Mouse (Mus musculus): ENCODE measurements around the gene 4930512M02Rik.
A peak's percentile ranks its signal among the peaks of the same experiment; 100 is the strongest.

- TF ChIP-seq CTCF (IDR thresholded peaks at IDR 0.05; ENCODE audit: low read depth, low read length) (no peak), POLR2AphosphoS5 (IDR thresholded peaks at IDR 0.05; ENCODE audit: insufficient replicate concordance, low read depth, low read length) (no peak), GATA1 (IDR thresholded peaks at IDR 0.05; ENCODE audit: borderline replicate concordance, low read length) (no peak), TAL1 (conservative IDR thresholded peaks at IDR 0.05; ENCODE audit: low read depth, low read length) (peak; percentile 27; the same call in 1 of the 2 replicates), GATA2 (IDR thresholded peaks at IDR 0.05; ENCODE audit: borderline replicate concordance, low read depth, low read length) (no peak)
Observed at GRCm38 (mm10) chr11:11564266-11565044, 63.2 kb downstream of the 4930512M02Rik start.

Data from G1E (cell line).